Mouse (Mus musculus): ENCODE data around the gene Olfml1. TPM values are rescaled to one million over a fixed set of nuclear protein-coding genes. Genes with fewer than 3 reads are reported as not detected.
A peak's percentile ranks its signal among the peaks of the same experiment; 100 is the strongest.

Gene Olfml1
- total RNA-seq, 2 experiments from 2014 or later, result 12.5 to 13.2 TPM

DNA sequence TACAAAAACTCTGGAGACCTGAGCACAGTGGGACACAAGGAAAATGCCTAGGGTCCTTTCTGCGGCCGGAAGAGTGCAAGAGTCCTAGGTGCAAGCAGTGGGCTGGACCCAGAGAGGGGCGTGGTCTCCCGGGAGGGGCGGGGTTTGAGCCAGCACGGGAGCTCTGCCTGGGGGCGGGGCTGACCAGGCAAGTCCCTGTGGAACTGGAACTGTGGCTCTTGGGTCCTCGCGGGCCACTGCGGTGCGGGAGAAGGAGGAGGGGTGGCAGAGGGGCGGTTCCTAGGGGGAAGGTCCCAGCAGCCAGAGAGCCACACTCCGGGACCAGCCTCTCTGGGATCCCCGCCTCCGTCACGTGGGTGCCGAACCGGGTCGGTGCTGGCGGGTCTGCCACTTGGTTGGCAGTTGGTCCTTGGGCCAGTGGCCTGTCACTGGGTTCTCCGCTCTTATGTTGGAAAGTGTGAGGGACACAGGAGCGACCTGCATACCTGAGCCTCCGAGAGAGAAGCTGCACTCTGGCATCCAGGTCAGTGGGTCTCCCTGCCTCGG lies 27.7 kb downstream of the Olfml1 start, which contains the start of gene Ppfibp2:
TSS of gene Ppfibp2 (plus strand) at position 351 of the 546 bp plus-strand sequence.
- DNase-seq, result peak; percentile 85 to 88

DNA sequence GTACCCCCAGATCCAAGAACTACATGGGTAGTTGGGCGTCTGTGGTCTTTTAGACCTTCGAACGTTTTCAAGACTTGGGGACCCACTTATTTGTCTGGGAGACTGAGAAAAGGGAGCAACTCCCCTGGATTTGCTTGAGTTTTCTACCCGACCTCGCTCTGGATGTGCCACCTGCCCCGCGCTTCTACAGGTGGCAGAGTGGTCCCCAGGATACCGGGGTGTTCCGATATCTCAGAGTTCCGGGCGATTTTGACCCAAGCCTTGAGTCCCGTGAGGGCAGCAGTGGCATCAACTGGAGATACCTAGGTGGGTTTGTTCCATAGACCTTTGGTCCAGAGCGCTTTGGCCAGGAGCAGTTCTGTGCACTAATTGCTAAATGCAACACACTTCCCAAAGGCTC lies 28.2 kb downstream of the Olfml1 start:
- DNase-seq, result no peak

DNA sequence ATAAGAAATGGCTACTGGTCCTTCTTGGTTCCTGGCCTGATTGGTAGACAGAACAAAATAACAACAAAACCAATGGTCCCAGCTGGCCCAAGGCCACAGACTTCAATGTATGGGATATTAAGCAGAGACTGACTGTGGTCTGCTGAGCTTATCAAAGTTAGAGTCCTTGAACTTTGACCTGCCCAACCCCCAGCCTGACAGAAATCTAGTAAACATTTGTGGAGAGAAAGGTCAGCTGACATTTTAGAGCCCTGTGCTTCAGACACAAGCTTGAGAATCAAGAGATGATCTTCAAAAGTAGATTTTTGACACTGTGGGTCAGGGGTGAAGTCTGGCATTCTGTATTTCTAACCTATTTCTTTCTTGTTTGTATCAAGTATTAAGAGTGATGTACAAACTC lies 29.5 kb downstream of the Olfml1 start:
- no peak for DNase-seq

DNA sequence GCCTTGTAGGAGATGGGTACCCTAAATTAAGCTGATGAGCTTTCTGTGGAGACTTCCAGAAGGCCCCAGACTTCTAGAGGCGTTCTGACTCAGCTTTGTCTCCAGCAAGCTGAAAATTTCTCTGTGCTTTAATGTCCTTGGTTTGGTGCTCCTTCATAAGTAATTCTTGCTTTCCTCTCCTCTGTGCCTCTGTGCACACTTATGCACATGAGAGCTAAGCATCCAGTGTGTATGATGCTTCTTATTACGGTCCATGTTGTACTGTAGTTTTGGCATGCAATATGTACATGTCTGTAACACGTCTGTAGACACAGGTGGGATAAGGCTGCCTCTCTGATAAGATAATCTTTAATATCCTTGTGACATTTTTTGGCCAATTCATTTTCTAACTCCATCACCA lies 30.7 kb downstream of the Olfml1 start:
- DNase-seq, result no peak

DNA sequence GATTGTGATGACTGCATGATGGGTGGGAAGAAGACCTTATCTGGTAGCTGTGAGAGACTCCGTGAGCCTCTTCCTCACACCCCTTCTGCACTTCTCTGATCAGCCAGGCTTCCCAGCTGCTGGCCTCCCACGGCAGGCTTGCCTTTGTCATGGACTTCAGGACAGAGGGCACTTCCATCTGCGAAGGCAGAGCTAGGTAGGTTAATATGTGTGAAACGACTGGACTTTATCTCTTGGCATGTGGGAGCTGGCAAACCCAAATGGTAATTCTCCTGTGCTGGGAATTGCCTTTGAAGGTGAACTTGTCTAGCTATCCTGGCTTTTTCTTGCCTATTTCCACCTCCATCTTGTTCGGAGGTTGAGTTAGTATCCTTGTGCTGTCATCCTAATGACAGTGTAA lies 33.4 kb downstream of the Olfml1 start:
- DNase-seq, result no peak

DNA sequence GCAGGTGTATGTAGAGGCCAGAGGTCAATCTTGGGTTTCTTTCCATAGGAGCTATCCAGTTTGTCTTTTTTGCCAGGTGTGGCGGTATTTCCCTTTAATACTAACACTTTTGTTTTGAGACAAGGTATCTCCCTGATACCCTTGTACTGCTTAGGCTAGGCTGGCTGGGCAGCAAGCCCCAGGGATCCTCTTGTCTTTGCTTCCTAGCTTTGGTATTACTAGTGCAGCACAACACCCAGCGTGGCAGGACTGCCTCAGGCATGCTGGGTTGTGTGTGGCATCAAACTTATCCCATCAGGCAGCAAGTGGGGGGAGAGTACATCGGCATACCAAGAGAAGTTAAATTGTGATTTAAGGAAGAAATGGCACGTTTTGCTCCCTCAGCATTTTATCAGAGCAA lies 35.3 kb downstream of the Olfml1 start:
- DNase-seq, result no peak

DNA sequence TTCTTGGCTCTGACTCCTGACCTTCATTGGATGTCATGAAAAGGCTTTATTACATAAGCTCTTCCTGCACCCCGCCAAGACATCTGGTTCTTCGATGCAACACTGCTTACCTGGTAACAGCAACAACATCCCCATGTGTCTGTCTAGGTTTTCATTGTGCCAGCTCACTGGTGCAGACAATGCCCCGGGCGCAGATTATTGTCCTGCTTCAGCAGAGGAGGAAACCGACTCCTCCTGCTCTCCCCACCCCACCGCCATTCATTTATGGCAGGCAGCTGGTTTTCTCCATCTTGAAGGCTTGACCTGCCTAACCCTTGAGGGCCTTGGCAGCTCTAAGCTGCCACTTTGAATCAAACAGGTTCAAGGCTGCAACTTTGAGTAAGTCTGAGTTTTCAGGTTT lies 35.7 kb downstream of the Olfml1 start:
- DNase-seq, result no peak

DNA sequence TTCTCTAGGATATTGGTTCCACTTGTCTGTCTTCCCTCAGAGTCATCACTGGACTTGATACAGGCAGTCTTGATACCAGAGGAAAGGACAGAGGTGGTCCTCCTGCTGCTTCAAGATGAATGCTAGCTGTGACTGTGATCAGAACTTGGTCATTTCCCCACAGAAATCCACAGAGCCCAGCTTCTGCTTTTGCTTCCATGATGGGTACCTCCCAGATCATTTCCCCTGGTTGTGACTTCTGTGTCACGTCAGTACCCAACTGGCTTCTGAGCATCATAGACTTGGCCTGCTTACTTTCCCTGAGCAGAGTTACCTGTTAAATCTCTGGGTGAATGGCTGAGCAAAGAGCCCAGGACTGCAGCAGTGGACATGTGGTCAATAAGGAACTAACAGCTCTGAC lies 40.5 kb downstream of the Olfml1 start:
- no peak for DNase-seq

DNA sequence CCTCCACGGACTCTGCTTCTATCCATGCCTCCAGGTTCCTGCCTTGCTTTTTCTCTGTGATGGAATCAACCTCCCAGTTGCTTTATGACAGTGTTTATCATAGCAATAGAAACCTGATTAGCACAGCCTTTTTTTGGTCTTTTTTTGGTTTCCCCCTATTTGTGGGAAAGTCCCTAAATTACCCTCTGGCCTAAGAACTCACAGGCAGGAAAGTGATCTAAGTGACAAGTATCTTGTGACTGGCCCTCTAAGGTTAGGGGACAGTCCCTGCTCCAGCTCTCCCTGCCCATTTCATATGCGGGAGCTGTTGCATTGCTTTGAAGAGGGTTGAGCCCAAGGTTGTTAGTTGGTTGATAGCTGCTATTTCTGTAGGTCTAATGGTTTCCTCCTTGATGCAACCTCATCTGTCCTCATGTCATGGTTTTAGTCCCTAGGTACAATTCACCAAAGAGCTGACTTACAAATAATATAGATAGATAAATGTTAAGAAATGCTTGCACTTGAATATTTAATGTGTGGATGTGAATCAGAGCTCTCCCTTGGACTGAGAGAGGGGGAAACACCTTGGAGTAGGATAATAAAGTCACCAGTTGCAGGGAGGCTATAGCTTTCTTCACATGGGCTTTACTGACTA lies 42.5 kb downstream of the Olfml1 start:
- DNase-seq, result no peak

DNA sequence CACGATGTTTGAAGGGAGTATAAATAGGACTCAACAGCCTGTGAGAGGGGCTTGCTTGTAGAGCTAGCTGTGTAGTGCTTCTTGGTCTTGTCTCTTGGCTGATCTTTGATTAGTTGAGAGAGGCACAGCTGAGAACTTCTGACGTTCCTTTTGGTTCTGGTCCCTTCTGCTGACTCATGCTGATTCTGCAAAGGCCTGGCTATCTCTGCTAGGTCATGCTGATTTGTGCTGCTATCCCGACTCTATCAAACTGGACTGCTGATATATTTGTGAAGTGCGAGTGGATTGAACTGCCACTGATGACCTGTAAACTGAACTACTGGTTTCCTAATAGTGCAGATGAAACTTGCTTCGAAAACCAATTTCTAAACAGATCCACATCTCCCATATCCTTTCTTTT lies 43.6 kb downstream of the Olfml1 start:
- DNase-seq, result no peak

DNA sequence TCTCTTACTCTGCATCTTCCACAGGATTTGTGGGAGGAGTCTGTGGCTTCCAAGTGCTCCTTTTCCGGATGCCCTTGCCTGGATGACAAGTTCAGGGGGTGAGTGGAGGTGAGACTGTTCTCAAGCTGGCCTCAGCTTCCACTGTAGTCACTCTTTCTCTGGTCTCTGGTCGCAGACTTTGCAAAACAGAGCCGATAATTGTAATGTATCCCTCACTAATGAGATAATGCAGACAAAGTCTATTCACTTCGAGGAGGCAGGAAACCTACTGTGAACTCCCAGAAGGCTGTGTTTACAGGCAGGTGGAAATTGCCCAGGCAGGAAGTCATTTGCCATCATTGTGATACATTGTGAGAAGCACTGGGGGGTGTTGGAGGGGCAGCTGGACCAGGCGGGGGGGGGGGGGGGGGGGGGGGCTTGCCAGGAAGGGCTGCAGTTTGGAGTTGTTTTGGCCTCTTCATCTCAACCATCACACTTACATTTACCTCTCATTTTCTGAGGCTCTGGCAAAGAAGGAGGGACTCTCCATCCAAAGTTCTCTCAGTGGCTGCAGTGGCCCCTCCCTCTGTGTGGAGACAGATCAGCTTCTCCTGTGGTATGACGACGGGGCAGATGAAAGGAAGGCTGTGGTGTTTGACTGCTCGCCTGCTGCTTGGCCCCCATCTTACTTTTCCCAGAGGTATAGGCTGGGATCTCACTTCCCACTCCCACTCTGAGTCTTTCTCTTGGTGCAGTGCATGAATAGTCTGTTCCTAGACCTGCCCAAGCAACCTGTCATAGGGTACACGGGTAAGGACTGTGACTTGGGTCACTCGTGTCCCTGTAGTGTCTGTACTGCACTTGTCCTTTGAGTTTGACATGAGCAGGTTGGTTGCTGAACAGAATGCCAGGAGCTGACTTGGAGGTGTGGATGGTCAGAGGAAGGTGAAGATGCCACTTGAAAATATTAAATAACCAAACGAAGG lies 51.1 kb downstream of the Olfml1 start:
- DNase-seq, result no peak

DNA sequence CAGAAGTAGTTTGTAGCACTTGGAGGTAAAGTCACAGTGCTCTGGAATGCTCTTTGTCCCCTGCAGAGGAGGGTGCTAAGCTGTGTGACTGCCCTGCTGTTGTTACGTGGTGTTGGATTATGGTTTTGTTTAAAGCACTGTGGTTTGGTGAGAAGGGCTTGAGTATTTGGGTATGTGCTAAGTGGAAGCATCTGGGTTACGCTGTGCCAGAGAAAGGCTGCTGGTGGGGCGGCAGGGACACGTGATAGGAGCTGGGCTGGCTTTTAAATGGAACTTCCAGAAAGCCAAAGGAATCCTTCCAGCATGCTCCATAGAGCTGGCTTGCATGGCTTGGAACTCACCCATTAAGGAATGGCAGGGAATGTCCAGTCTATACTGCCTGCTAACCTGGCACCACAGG lies 52.0 kb downstream of the Olfml1 start:
- no peak for DNase-seq

DNA sequence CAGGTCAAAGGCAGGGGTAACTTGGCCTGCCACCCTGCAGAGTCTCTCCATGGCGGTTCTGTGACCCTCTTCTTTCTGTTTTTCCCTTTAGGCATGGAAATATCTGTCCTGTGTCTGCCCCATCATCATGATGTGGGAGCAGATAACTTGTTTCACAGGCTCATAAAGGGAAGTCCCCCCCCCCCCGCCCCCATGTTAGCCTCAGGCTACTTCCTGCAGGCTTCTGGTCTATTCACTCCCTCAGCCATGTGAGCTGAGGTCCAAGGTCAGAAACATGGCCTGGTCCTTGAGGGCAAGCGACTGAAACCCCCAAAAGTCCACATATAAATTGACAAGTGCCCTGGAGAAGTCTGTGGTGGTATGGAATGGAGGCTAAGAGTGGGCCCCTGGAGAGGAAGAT lies 52.9 kb downstream of the Olfml1 start:
- DNase-seq, result no peak

DNA sequence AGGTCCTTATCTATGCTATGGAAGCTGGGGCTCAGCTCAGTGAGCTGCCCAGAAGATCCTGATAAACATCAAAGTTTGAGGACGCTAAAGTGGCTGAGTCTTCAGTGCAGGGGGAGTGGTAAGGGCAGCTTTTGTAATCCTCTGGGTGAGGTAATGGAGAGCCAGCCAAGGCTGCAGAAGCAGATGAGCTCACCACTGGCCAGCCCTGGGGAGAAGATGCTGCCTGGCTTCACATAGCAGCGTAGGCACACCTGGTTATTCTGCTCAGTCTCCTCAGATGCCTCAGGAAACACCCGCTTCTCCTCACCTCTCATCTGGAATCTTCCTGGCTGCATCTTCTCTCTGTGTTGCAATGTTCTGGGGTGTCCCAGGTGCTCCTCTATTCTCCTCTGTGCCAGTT lies 57.2 kb downstream of the Olfml1 start:
- DNase-seq, result no peak

DNA sequence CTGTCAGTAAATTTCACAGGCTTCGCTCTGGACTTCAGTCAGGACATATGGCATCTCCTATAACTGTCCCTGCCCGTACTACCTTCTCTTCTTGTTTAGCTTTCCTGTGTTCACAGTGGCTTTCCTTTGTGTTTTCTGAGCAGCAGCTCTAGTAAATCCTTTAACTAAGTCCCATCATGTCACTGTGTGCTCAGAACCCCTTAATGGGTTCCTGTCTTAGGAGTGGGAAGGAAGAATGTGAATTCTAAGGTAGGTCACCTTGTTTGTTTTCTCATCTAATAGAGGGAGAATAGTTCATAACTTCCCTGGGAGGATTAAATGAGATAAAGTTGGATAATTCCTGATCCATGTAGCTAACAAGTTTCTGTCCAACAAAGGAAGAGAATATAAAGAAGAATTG lies 57.8 kb downstream of the Olfml1 start, which contains the start of gene 5330417H12Rik:
TSS of gene 5330417H12Rik (minus strand) at position 101 of the 400 bp plus-strand sequence.
- no peak for DNase-seq

DNA sequence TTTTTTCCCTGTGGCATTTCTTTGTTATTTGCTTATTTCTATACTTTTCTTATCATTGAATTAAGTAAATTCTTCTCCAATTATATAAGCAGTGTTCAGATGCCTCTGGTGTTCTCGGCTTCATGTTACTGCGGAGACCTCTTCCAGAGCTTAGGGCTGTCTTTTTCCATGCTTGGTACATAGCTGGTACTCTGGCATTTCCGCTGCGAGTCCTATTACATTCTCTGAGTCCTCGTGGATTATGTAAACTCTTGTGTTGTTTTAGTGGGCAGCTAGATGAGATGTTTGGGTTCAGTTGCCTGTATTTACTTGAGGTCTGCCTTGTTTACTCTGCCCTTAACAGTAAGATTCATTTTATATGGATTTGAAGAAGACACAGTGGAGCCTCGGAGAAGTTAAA lies 58.5 kb downstream of the Olfml1 start:
- no peak for DNase-seq

DNA sequence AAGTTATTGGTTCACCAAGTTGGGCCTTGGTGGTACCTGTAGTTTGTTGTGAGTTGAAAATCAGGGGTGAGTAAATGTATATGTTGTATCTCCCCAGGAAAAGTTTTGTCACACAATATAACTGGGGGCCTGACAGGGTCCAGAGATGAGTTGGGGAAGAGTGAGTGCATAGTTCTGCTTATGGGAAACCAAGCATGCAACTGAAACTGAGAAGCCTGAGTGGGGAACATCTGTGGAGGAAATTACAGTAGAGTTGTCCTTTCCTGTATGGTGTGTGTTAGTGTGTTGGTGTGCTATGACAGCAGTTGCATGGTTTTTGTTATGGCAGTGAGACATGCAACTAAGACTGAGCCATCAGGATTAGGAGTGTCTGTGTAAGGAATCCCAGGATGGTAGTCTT lies 61.1 kb downstream of the Olfml1 start:
- DNase-seq, result no peak

DNA sequence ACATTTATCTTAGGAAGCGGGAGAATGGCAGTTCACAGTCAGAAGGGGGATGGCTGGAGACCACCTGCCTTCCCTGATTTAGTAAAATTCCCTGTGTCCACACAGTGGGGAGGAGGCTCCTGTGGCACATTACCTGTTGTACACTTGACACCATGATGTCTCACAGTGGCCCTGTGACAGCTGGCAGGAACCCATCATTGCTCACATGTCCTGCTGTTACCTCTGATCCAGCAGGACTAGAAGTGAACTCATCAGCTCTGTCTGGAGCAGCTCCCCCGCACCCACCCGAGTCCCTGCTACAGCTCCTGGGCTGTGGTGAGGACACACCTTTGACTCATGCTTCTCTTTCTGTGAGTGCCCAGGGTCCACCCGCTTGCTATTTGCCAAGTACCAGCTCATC lies 66.0 kb downstream of the Olfml1 start:
- no peak for DNase-seq

DNA sequence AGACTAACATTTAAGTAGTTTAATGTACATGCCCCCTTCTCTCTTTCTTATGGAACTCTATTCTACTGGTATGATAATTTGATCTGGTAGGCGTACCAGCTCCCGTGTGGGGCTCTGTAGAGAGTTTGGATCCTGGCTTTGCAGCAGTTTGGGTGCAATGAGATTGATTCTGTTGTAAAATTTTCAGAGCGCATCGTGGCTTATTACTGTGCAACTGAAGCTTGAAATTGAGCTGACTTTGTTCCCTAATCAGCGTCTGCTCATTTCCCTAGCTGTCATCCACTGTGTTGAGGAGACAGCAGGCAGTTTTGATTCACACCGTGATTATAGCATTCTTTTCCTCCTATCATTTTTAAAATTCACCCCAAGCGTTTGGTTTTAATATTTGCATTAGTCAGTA lies 70.2 kb downstream of the Olfml1 start:
- DNase-seq, result no peak

DNA sequence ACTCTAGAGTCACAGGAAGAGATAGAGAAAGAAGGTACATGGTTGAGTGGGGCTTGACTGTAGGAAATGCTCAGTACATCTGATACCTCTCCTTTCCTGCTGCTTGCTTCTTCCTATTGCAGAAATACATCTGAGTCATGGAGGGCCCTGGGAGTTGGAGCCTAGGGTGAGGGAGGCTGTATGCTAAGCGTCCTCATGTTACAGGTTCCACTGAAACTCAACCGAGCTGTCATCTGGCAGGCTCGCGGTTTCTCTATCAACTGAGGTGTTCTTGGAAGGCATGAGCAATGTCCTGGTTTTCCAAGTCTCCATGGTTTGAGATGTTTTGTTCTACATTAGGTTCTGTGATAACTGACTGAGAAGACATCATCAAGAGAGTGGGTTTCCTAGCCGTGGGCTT lies 70.8 kb downstream of the Olfml1 start:
- DNase-seq, result no peak

Measured in layer of hippocampus, postnatal 36 days (tissue).